Mouse (Mus musculus): ENCODE data around the gene Cavin1. TPM values are rescaled to one million over a fixed set of nuclear protein-coding genes. Genes with fewer than 3 reads are reported as not detected.

Gene Cavin1
- polyA plus RNA-seq, 1 experiment, result 284 TPM

GRCm38 (mm10) chr11:100975241-100975640 is 4.6 kb upstream of the Cavin1 start:
- peaks cover under 1% of the 10 kb centered on the region for H3K79me2 ChIP-seq (ENCODE audit: control insufficient read depth, insufficient read depth)
- TF ChIP-seq TCF3 (IDR thresholded peaks at IDR 0.05; ENCODE audit: insufficient read length, low read depth) (no peak), MYOD1 (IDR thresholded peaks at IDR 0.05; ENCODE audit: control insufficient read depth in 1 of 3, insufficient read length in 2 of 3, low read depth in 2 of 3) (peak in 2 of 3 experiments; percentile 29 to 63)
- H3K4me2 ChIP-seq (ENCODE audit: low read depth), result peak overlapping the region; percentile 83
- no peaks in the 10 kb centered on the region for H3K27me3 ChIP-seq (ENCODE audit: control insufficient read depth, insufficient read depth, insufficient read length)
- H3ac ChIP-seq (ENCODE audit: control insufficient read depth, insufficient read length), result no peak overlapping the region
- H3K4me3 ChIP-seq, result no peak overlapping the region
- H3K36me3 ChIP-seq (ENCODE audit: control insufficient read depth, insufficient read depth), result no peaks in the 10 kb centered on the region

GRCm38 (mm10) chr11:100974381-100974970 is 3.8 kb upstream of the Cavin1 start:
- TF ChIP-seq MAX (IDR thresholded peaks at IDR 0.05; ENCODE audit: low read depth) (no peak), MYOG (IDR thresholded peaks at IDR 0.05; ENCODE audit: control insufficient read depth in 1 of 3, insufficient read depth in 1 of 3, insufficient read length in 2 of 3, low read depth in 2 of 3) (no peak), POLR2AphosphoS2 (IDR thresholded peaks at IDR 0.05; ENCODE audit: insufficient read length, low read depth) (no peak), CEBPB (IDR thresholded peaks at IDR 0.05; ENCODE audit: insufficient read depth, poor library complexity, severe bottlenecking) (no peak), MYOD1 (IDR thresholded peaks at IDR 0.05; ENCODE audit: control insufficient read depth in 1 of 3, insufficient read length in 2 of 3, low read depth in 2 of 3) (no peak), E2F4 (IDR thresholded peaks at IDR 0.05; ENCODE audit: insufficient read depth) (no peak), USF1 (IDR thresholded peaks at IDR 0.05; ENCODE audit: low read depth) (no peak), REST (IDR thresholded peaks at IDR 0.05; ENCODE audit: insufficient read depth, insufficient read length) (no peak), TCF3 (IDR thresholded peaks at IDR 0.05; ENCODE audit: insufficient read length, low read depth) (no peak), POLR2A (IDR thresholded peaks at IDR 0.05; ENCODE audit: insufficient read length, low read depth) (no peak), SRF (IDR thresholded peaks at IDR 0.05; ENCODE audit: control insufficient read depth, insufficient read length, low read depth) (no peak), TCF12 (IDR thresholded peaks at IDR 0.05; ENCODE audit: insufficient read depth, poor library complexity, severe bottlenecking) (no peak)
- Histone ChIP-seq H3ac (ENCODE audit: control insufficient read depth, insufficient read length) (no peak overlapping the region), H3K79me2 (ENCODE audit: control insufficient read depth, insufficient read depth) (peaks cover 8% of the 10 kb centered on the region), H3K4me3 (no peak overlapping the region), H3K36me3 (ENCODE audit: control insufficient read depth, insufficient read depth) (no peaks in the 10 kb centered on the region), H3K27me3 (ENCODE audit: control insufficient read depth, insufficient read depth, insufficient read length) (no peaks in the 10 kb centered on the region), H3K4me2 (ENCODE audit: low read depth) (peak overlapping the region; percentile 83)

- Histone ChIP-seq H3K27me3 (ENCODE audit: control insufficient read depth, insufficient read depth, insufficient read length) (no peaks in the 10 kb centered on the region), H3K79me2 (ENCODE audit: control insufficient read depth, insufficient read depth) (peaks cover 21% of the 10 kb centered on the region), H3K4me3 (no peak overlapping the region), H3ac (ENCODE audit: control insufficient read depth, insufficient read length) (no peak overlapping the region), H3K36me3 (ENCODE audit: control insufficient read depth, insufficient read depth) (no peaks in the 10 kb centered on the region), H3K4me2 (ENCODE audit: low read depth) (no peak overlapping the region)
- TF ChIP-seq CEBPB (IDR thresholded peaks at IDR 0.05; ENCODE audit: insufficient read depth, poor library complexity, severe bottlenecking) (no peak), REST (IDR thresholded peaks at IDR 0.05; ENCODE audit: insufficient read depth, insufficient read length) (no peak), SRF (IDR thresholded peaks at IDR 0.05; ENCODE audit: control insufficient read depth, insufficient read length, low read depth) (no peak)
Measured at GRCm38 (mm10) chr11:100973245-100973644, 2.6 kb upstream of the Cavin1 start.

DNA sequence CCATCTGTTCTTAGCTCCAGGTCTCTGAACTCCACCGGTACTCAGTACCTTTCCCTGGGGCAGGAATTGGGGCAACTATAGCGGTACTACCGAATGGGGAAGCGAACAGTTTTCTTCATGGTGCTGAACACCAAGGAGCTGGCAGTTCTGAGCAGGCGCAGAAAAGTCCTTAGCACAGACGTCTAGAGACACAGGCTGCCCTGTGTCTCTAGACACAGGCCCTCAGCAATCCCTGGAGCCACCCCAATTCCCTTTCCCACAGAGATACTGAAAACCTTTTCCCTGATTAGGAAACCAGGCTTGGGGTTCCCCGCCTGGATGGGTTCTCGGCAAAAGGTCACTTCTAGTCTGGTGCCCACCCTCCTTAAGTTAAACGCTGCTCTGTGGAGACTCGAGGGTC is 768 bp upstream of the Cavin1 start:
- TF ChIP-seq SRF (IDR thresholded peaks at IDR 0.05; ENCODE audit: control insufficient read depth, insufficient read length, low read depth), result no peak
- TF ChIP-seq USF1 (IDR thresholded peaks at IDR 0.05; ENCODE audit: low read depth), result no peak
- no peak for TF ChIP-seq MYOG (IDR thresholded peaks at IDR 0.05; ENCODE audit: control insufficient read depth in 1 of 3, insufficient read depth in 1 of 3, insufficient read length in 2 of 3, low read depth in 2 of 3)
- no peak for TF ChIP-seq CEBPB (IDR thresholded peaks at IDR 0.05; ENCODE audit: insufficient read depth, poor library complexity, severe bottlenecking)
- TF ChIP-seq MAX (IDR thresholded peaks at IDR 0.05; ENCODE audit: low read depth), result no peak
- Histone ChIP-seq H3K27me3 (ENCODE audit: control insufficient read depth, insufficient read depth, insufficient read length) (no peaks in the 10 kb centered on the region), H3K4me2 (ENCODE audit: low read depth) (peak overlapping the region; percentile 86), H3ac (ENCODE audit: control insufficient read depth, insufficient read length) (no peak overlapping the region), H3K79me2 (ENCODE audit: control insufficient read depth, insufficient read depth) (peaks cover 38% of the 10 kb centered on the region), H3K36me3 (ENCODE audit: control insufficient read depth, insufficient read depth) (no peaks in the 10 kb centered on the region), H3K4me3 (peak overlapping the region; percentile 98)

DNA sequence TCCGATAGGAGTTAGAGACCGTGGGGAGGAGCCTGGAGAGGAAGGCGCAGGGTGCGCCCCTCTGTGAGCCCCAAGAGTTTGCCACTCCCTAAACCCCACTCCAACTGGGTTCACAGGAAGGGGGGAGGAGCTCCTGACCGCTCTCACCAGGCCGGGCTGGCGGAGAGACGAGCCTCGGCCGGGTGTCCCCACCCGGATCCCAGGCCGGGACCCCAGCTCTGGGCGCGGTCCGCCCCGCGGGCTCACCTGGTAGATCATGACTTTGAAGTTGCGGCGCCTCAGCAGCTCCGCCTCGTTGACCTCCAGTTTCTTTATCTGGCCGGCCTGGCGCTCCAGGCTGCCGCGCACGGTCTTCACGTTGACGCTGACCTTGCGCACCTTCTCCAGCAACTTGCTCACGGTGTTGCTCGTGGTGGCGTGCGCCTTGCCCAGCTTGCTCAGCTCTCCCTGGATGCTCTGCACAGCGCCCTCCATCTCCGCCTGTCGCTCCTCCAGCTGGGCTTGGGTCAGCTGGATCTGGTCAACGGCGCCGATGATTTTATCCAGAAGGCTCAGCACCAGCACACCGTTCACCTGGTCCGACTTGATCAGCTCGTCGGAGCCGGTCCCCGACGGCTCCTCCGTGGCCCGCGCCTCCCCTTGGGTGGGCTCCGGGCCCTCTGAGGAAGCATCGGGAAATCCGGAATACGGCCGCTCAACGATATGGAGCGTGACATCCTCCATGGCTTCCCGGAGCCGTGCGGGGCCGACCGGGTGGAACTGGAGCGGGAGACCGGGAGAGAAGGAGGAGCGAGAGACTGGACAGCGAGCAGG is 737 bp downstream of the Cavin1 start:
- no peaks in the 10 kb centered on the region for H3K36me3 ChIP-seq (ENCODE audit: control insufficient read depth, insufficient read depth)
- H3K4me3 ChIP-seq, result peak overlapping the region; percentile 98
- no peak for TF ChIP-seq SRF (IDR thresholded peaks at IDR 0.05; ENCODE audit: control insufficient read depth, insufficient read length, low read depth)
- TF ChIP-seq MYOG (IDR thresholded peaks at IDR 0.05; ENCODE audit: control insufficient read depth in 1 of 3, insufficient read depth in 1 of 3, insufficient read length in 2 of 3, low read depth in 2 of 3), result peak in 1 of 3 experiments; percentile 2
- TF ChIP-seq POLR2A (IDR thresholded peaks at IDR 0.05; ENCODE audit: insufficient read length, low read depth), result peak; percentile 56
- TF ChIP-seq E2F4 (IDR thresholded peaks at IDR 0.05; ENCODE audit: insufficient read depth), result no peak
- peak; percentile 12 for TF ChIP-seq REST (IDR thresholded peaks at IDR 0.05; ENCODE audit: insufficient read depth, insufficient read length)
- TF ChIP-seq TCF12 (IDR thresholded peaks at IDR 0.05; ENCODE audit: insufficient read depth, poor library complexity, severe bottlenecking), result no peak
- TF ChIP-seq CEBPB (IDR thresholded peaks at IDR 0.05; ENCODE audit: insufficient read depth, poor library complexity, severe bottlenecking), result no peak
- TF ChIP-seq MYOD1 (IDR thresholded peaks at IDR 0.05; ENCODE audit: control insufficient read depth in 1 of 3, insufficient read length in 2 of 3, low read depth in 2 of 3), result no peak
- no peak for TF ChIP-seq USF1 (IDR thresholded peaks at IDR 0.05; ENCODE audit: low read depth)
- TF ChIP-seq TCF3 (IDR thresholded peaks at IDR 0.05; ENCODE audit: insufficient read length, low read depth), result no peak
- peak; percentile 82 for TF ChIP-seq POLR2AphosphoS2 (IDR thresholded peaks at IDR 0.05; ENCODE audit: insufficient read length, low read depth)
- no peak for TF ChIP-seq MAX (IDR thresholded peaks at IDR 0.05; ENCODE audit: low read depth)
- H3ac ChIP-seq (ENCODE audit: control insufficient read depth, insufficient read length), result peak overlapping the region; percentile 61
- H3K27me3 ChIP-seq (ENCODE audit: control insufficient read depth, insufficient read depth, insufficient read length), result no peaks in the 10 kb centered on the region
- H3K79me2 ChIP-seq (ENCODE audit: control insufficient read depth, insufficient read depth), result peaks cover 54% of the 10 kb centered on the region
- H3K4me2 ChIP-seq (ENCODE audit: low read depth), result peak overlapping the region; percentile 52

Data from myocyte (in vitro differentiated cells).